Mouse (Mus musculus): ENCODE data around the gene Laptm5.

- TF ChIP-seq TBP (IDR thresholded peaks at IDR 0.05; ENCODE audit: low read depth, low read length), result no peak
- no peak for TF ChIP-seq POLR2AphosphoS2 (IDR thresholded peaks at IDR 0.05; ENCODE audit: low read length)
- TF ChIP-seq HCFC1 (IDR thresholded peaks at IDR 0.05; ENCODE audit: low read depth, low read length), result no peak
- no peak for TF ChIP-seq CTCF (IDR thresholded peaks at IDR 0.05 in 2 of 3, conservative IDR thresholded peaks at IDR 0.05 in 1 of 3; ENCODE audit: control insufficient read depth in 1 of 3, insufficient read depth in 1 of 3, low read depth in 2 of 3, low read length in 3 of 3, poor library complexity in 1 of 3, severe bottlenecking in 1 of 3)
Observed at GRCm38 (mm10) chr4:130872414-130872813, 40.5 kb upstream of the Laptm5 start.

Measured in MEL (cell line).